Mouse (Mus musculus) MEL (cell line): ENCODE results near the gene Foxp2. TPM values are rescaled to one million over a fixed set of nuclear protein-coding genes. Genes with fewer than 3 reads are reported as not detected.

ENCODE experiments used
- DNase-seq: peaks from one replicate; pipeline ENCODE4 v3.0.0; 2011; ENCODE audit warnings: low read depth, low spot score
- H3K27ac ChIP-seq: 2 replicates; pipeline ENCODE4 v1.5.1; 2012; ENCODE audit warnings: low read depth, mild to moderate bottlenecking, control low read depth, low read length, moderate library complexity; ENCODE audit not compliant: control insufficient read depth
- H3K27me3 ChIP-seq, 2 experiments: fragments of 150-350 bp in 1 of 2; sonication (generic) in 1 of 2; 2 replicates each; pipeline ENCODE4 v1.6.1; 2012; ENCODE audit warnings: low read length in 2 of 2, mild to moderate bottlenecking in 2 of 2, improper control_type of control experiment in 1 of 2, moderate library complexity in 1 of 2; ENCODE audit not compliant: insufficient read depth in 2 of 2, control insufficient read depth in 1 of 2
- H3K36me3 ChIP-seq, 2 experiments: 2 replicates each; pipeline ENCODE4 v1.6.1; 2012 to 2014; ENCODE audit warnings: low read length in 2 of 2, improper control_type of control experiment in 1 of 2, inconsistent platforms in 1 of 2, mild to moderate bottlenecking in 1 of 2; ENCODE audit not compliant: insufficient read depth in 2 of 2, control insufficient read depth in 1 of 2
- H3K4me1 ChIP-seq, 2 experiments: fragments of 150-350 bp in 1 of 2; sonication (generic) in 1 of 2; 2 replicates each; pipeline ENCODE4 v1.6.1; 2012; ENCODE audit warnings: low read length in 2 of 2, improper control_type of control experiment in 1 of 2, mild to moderate bottlenecking in 1 of 2; ENCODE audit not compliant: insufficient read depth in 2 of 2, control insufficient read depth in 1 of 2
- H3K4me3 ChIP-seq, 2 experiments: fragments of 150-350 bp in 1 of 2; sonication (generic) in 1 of 2; 2 replicates each; pipeline ENCODE4 v1.5.1; 2012; ENCODE audit warnings: low read depth in 2 of 2, low read length in 2 of 2, mild to moderate bottlenecking in 2 of 2, moderate library complexity in 2 of 2, control low read depth in 1 of 2, improper control_type of control experiment in 1 of 2; ENCODE audit not compliant: control insufficient read depth in 1 of 2, insufficient read depth in 1 of 2
- H3K79me2 ChIP-seq: 2 replicates; pipeline ENCODE4 v1.6.1; 2012; ENCODE audit warnings: mild to moderate bottlenecking, low read length, moderate library complexity; ENCODE audit not compliant: control insufficient read depth, poor library complexity, insufficient read depth
- H3K9ac ChIP-seq: 2 replicates; pipeline ENCODE4 v1.6.1; 2012; ENCODE audit warnings: low read depth, mild to moderate bottlenecking, control low read depth, low read length, moderate library complexity; ENCODE audit not compliant: control insufficient read depth, poor library complexity, severe bottlenecking
- H3K9me3 ChIP-seq: fragments of 150-350 bp; sonication (generic); replicated peaks from 2 replicates; pipeline ENCODE4 v1.6.1; 2012; ENCODE audit warnings: mild to moderate bottlenecking, low read length, improper control_type of control experiment, moderate library complexity; ENCODE audit not compliant: insufficient read depth
- BHLHE40 ChIP-seq: IDR thresholded peaks from 2 replicates; pipeline ENCODE4 v1.6.1; 2012; ENCODE audit warnings: low read depth, mild to moderate bottlenecking, inconsistent platforms, low read length, improper control_type of control experiment, borderline replicate concordance
- CHD1 ChIP-seq: IDR thresholded peaks from 2 replicates; pipeline ENCODE4 v1.6.1; 2012; ENCODE audit warnings: low read depth, mild to moderate bottlenecking, inconsistent platforms, low read length, improper control_type of control experiment
- CHD2 ChIP-seq: IDR thresholded peaks from 2 replicates; pipeline ENCODE4 v1.6.1; 2011; ENCODE audit warnings: low read length, improper control_type of control experiment
- CTCF ChIP-seq, 3 experiments: IDR thresholded peaks in 2 of 3; conservative IDR thresholded peaks in 1 of 3; 2 replicates each; pipeline ENCODE4 v1.5.1; 2011 to 2012; ENCODE audit warnings: low read length in 3 of 3, low read depth in 2 of 3, mild to moderate bottlenecking in 2 of 3, improper control_type of control experiment in 1 of 3, inconsistent platforms in 1 of 3, mixed read lengths in 1 of 3, moderate library complexity in 1 of 3; ENCODE audit not compliant: control insufficient read depth in 1 of 3, insufficient read depth in 1 of 3, poor library complexity in 1 of 3, severe bottlenecking in 1 of 3
- ELF1 ChIP-seq: IDR thresholded peaks from 2 replicates; pipeline ENCODE4 v1.6.1; 2014; ENCODE audit warnings: low read depth, mild to moderate bottlenecking, inconsistent platforms, low read length, improper control_type of control experiment, moderate library complexity
- EP300 ChIP-seq, 2 experiments: IDR thresholded peaks; 2 replicates each; pipeline ENCODE4 v1.6.1; 2011; ENCODE audit warnings: improper control_type of control experiment in 2 of 2, low read length in 2 of 2, low read depth in 1 of 2, mild to moderate bottlenecking in 1 of 2
- GABPA ChIP-seq: IDR thresholded peaks from 2 replicates; pipeline ENCODE4 v1.6.1; 2012; ENCODE audit warnings: low read depth, mild to moderate bottlenecking, inconsistent platforms, low read length, improper control_type of control experiment, moderate library complexity
- JUND ChIP-seq: IDR thresholded peaks from 2 replicates; pipeline ENCODE4 v1.6.1; 2011; ENCODE audit warnings: low read depth, mild to moderate bottlenecking, improper control_type of control experiment, low read length
- MEF2A ChIP-seq: IDR thresholded peaks from 2 replicates; pipeline ENCODE4 v1.6.1; 2014; ENCODE audit warnings: low read depth, mild to moderate bottlenecking, inconsistent platforms, low read length, improper control_type of control experiment; ENCODE audit not compliant: poor library complexity, insufficient replicate concordance, severe bottlenecking; ENCODE audit errors: extremely low read depth
- MXI1 ChIP-seq: IDR thresholded peaks from 2 replicates; pipeline ENCODE4 v1.6.1; 2011; ENCODE audit warnings: mild to moderate bottlenecking, low read depth, low read length, improper control_type of control experiment
- MYB ChIP-seq: IDR thresholded peaks from 2 replicates; pipeline ENCODE4 v1.6.1; 2011; ENCODE audit warnings: mild to moderate bottlenecking, low read depth, low read length, improper control_type of control experiment
- NRF1 ChIP-seq: IDR thresholded peaks from 2 replicates; pipeline ENCODE4 v1.6.1; 2014; ENCODE audit warnings: low read depth, mild to moderate bottlenecking, inconsistent platforms, low read length, improper control_type of control experiment, moderate library complexity; ENCODE audit not compliant: poor library complexity, insufficient read depth, severe bottlenecking
- POLR2A ChIP-seq, 2 experiments: IDR thresholded peaks; 2 replicates each; pipeline ENCODE4 v1.6.1; 2011 to 2012; ENCODE audit warnings: low read length in 2 of 2, mild to moderate bottlenecking in 2 of 2, control low read depth in 1 of 2, improper control_type of control experiment in 1 of 2, low read depth in 1 of 2, moderate library complexity in 1 of 2; ENCODE audit not compliant: control insufficient read depth in 1 of 2, insufficient read depth in 1 of 2, poor library complexity in 1 of 2
- POLR2AphosphoS2 ChIP-seq: IDR thresholded peaks from 2 replicates; pipeline ENCODE4 v1.6.1; 2011; ENCODE audit warnings: low read length, improper control_type of control experiment
- POLR2AphosphoS5 ChIP-seq: IDR thresholded peaks from 2 replicates; pipeline ENCODE4 v1.6.1; 2012; ENCODE audit warnings: low read depth, borderline replicate concordance, mild to moderate bottlenecking, inconsistent platforms, low read length, moderate library complexity, mixed read lengths
- SIN3A ChIP-seq: IDR thresholded peaks from 2 replicates; pipeline ENCODE4 v1.6.1; 2012; ENCODE audit warnings: low read length, improper control_type of control experiment, inconsistent platforms
- SMC3 ChIP-seq: IDR thresholded peaks from 2 replicates; pipeline ENCODE4 v1.6.1; 2011; ENCODE audit warnings: low read depth, low read length, improper control_type of control experiment
- TAL1 ChIP-seq: IDR thresholded peaks from 2 replicates; pipeline ENCODE4 v1.6.1; 2012; ENCODE audit warnings: mild to moderate bottlenecking, inconsistent platforms, low read length, moderate library complexity, mixed read lengths
- TCF12 ChIP-seq: IDR thresholded peaks from 2 replicates; pipeline ENCODE4 v1.6.1; 2014; ENCODE audit warnings: low read depth, mild to moderate bottlenecking, inconsistent platforms, low read length, improper control_type of control experiment, moderate library complexity
- USF2 ChIP-seq, 2 experiments: IDR thresholded peaks; 2 replicates each; pipeline ENCODE4 v1.6.1; 2011 to 2012; ENCODE audit warnings: improper control_type of control experiment in 2 of 2, low read length in 2 of 2, borderline replicate concordance in 1 of 2, inconsistent platforms in 1 of 2, low read depth in 1 of 2, mild to moderate bottlenecking in 1 of 2; ENCODE audit not compliant: insufficient read depth in 1 of 2
- ZMIZ1 ChIP-seq: IDR thresholded peaks from 2 replicates; pipeline ENCODE4 v1.6.1; 2012; ENCODE audit warnings: low read depth, mild to moderate bottlenecking, inconsistent platforms, low read length, improper control_type of control experiment, moderate library complexity
- ZNF384 ChIP-seq: IDR thresholded peaks from 2 replicates; pipeline ENCODE4 v1.6.1; 2012; ENCODE audit warnings: low read depth, mild to moderate bottlenecking, inconsistent platforms, low read length, improper control_type of control experiment
- polyA plus RNA-seq, 2 experiments: library from polyadenylated mRNA; stranded (reverse) in 1 of 2; unstranded in 1 of 2; fragments of >175 nt in 1 of 2; fragments of >200 nt in 1 of 2; gene quantifications; 2 replicates each; pipeline versions ENCODE4 v1.2.1 to v1.2.4; 2012; ENCODE audit warnings: low replicate concordance in 2 of 2, low read depth in 1 of 2; ENCODE audit not compliant: insufficient read length in 2 of 2, insufficient read depth in 1 of 2, missing spikeins in 1 of 2
- total RNA-seq: library from RNA; depleted of rRNA; stranded (reverse); fragments of 300-350 nt; gene quantifications from 2 replicates; pipeline ENCODE4 v1.2.3, GENCODE M21; 2012

Foxp2 gene
- total and polyA plus RNA-seq, 3 experiments, result not detected

DNA sequence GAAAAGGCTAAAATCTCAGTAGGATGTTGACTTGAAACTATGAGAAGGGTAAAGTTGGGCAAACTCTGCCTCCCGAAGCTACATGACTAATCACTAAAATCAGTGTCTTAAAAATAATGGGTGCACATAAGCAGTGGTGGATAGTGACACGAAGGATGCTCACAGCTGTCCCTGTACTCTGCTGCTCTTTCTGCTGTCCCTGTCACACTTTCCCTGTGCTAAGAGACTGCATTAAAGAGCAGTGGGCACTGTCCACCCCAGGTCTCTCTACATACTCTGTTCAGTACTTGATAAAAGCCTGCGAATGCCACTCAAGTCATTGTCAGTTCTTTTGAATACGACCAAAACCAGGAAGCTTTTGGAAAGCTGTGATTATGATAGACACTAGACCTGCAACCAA is 469.7 kb downstream of the Foxp2 start:
- TF ChIP-seq EP300 (IDR thresholded peaks at IDR 0.05; ENCODE audit: low read depth in 1 of 2, low read length in 2 of 2) (no peak), ZMIZ1 (no peak), JUND (no peak), ZNF384 (no peak), MYB (no peak), TCF12 (no peak), SMC3 (no peak), POLR2A (IDR thresholded peaks at IDR 0.05; ENCODE audit: control insufficient read depth in 1 of 2, insufficient read depth in 1 of 2, low read depth in 1 of 2, low read length in 2 of 2, poor library complexity in 1 of 2) (no peak), POLR2AphosphoS5 (no peak), CTCF (IDR thresholded peaks at IDR 0.05 in 2 of 3, conservative IDR thresholded peaks at IDR 0.05 in 1 of 3; ENCODE audit: control insufficient read depth in 1 of 3, insufficient read depth in 1 of 3, low read depth in 2 of 3, low read length in 3 of 3, poor library complexity in 1 of 3, severe bottlenecking in 1 of 3) (no peak), GABPA (no peak)
- Histone ChIP-seq H3K4me1 (no peaks in the 10 kb centered on the region), H3K9ac (no peak overlapping the region), H3K4me3 (no peak overlapping the region), H3K27ac (no peak overlapping the region), H3K9me3 (no peaks in the 10 kb centered on the region), H3K36me3 (no peaks in the 10 kb centered on the region), H3K27me3 (no peaks in the 10 kb centered on the region), H3K79me2 (no peaks in the 10 kb centered on the region)
- DNase-seq, result no peak

DNA sequence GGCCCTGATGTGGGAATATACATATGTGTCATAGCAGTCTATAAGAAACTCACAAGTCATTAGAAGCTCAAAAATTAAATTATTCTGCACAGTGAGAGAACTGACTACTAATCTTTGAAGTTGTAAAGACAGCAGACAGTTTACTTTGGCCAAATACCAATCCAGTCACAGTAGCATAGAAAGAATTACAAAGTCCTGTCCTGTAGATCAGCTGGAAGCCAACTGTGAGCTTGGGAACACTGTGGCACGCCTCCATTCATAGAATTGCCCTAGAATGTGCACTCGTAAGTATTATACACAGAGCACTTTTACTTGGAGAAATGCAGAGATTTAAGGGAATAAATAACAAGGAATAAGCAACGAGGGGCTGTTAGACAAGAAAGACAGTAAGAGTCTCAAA is 472.5 kb downstream of the Foxp2 start:
- H3K36me3 ChIP-seq, result no peaks in the 10 kb centered on the region
- H3K79me2 ChIP-seq, result no peaks in the 10 kb centered on the region
- DNase-seq, result no peak
- no peaks in the 10 kb centered on the region for H3K27me3 ChIP-seq
- no peaks in the 10 kb centered on the region for H3K4me1 ChIP-seq
- no peak for TF ChIP-seq MXI1
- TF ChIP-seq EP300 (IDR thresholded peaks at IDR 0.05; ENCODE audit: low read depth in 1 of 2, low read length in 2 of 2), result no peak
- TF ChIP-seq BHLHE40, result no peak
- no peak for TF ChIP-seq ZMIZ1
- TF ChIP-seq POLR2AphosphoS5, result no peak
- no peak for TF ChIP-seq POLR2AphosphoS2
- no peak for TF ChIP-seq CHD1
- no peak for TF ChIP-seq MYB
- TF ChIP-seq NRF1, result no peak
- no peak for TF ChIP-seq SMC3
- no peak for TF ChIP-seq JUND
- TF ChIP-seq TAL1, result no peak
- no peak for TF ChIP-seq ZNF384
- TF ChIP-seq SIN3A, result no peak
- no peak for TF ChIP-seq ELF1
- no peak for TF ChIP-seq CHD2
- no peak for TF ChIP-seq USF2 (IDR thresholded peaks at IDR 0.05; ENCODE audit: borderline replicate concordance in 1 of 2, insufficient read depth in 1 of 2, low read depth in 1 of 2, low read length in 2 of 2)
- TF ChIP-seq MEF2A, result no peak
- no peak overlapping the region for H3K27ac ChIP-seq
- no peak overlapping the region for H3K9ac ChIP-seq
- H3K4me3 ChIP-seq, result no peak overlapping the region
- no peaks in the 10 kb centered on the region for H3K9me3 ChIP-seq
